Mouse (Mus musculus) bone marrow macrophage, adult 2 months (primary cell): ENCODE data around the gene Csrnp3.

Experiments used
- CTCF ChIP-seq: IDR thresholded peaks from 2 replicates; pipeline ENCODE4 v1.5.1; 2012; ENCODE audit warnings: low read depth, mild to moderate bottlenecking, low read length, moderate library complexity
- POLR2A ChIP-seq: IDR thresholded peaks from 2 replicates; pipeline ENCODE4 v1.6.1; 2012; ENCODE audit warnings: mild to moderate bottlenecking, low read depth, low read length, borderline replicate concordance

DNA sequence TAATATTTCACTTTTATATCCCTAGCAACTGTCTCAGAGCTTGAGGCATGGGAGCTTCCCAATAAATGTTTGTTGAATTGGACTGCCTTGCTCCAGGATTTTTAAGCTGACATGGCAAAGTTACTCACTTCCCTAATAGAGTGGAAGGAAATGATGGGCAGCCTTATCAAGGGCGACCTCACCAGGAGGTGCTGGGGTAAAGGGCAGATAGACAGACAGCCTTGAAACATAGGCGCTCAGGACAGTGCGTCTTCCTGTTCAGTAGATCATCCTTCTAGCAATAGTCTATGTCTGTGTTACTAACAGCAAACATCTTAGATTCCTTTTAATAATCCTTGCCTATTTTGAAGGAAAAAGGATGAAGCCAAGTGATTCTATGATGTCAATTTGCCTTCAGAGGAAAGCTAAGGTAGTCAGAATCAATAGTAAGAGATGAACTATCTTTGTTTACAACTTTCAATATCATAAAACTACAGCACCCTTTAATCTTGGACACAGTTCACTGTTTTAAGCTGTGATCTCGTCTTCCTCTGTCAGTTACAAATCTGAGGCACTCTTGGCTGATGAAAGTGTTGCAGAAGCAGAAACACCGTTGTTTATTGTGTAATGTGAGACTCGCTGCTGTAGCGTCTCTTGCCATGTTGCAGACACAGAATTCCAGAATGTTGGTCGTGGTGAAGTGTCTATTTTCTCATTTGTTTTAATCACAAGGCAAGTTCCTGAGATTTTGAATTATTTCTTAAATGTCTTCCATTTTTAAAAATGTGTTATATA is 81.6 kb downstream of the Csrnp3 start:
- TF ChIP-seq CTCF, result no peak
- TF ChIP-seq POLR2A, result no peak
